Mouse (Mus musculus) embryonic fibroblast, embryonic 13.5 days (primary cell): Measurements from ENCODE around the gene Dctn1.

ENCODE experiments used
- CTCF ChIP-seq: IDR thresholded peaks from 2 replicates; pipeline ENCODE4 v1.5.1; 2011; ENCODE audit warnings: mild to moderate bottlenecking, control low read depth, low read length, moderate library complexity, borderline replicate concordance; ENCODE audit not compliant: insufficient read depth
- POLR2A ChIP-seq: IDR thresholded peaks from 2 replicates; pipeline ENCODE4 v1.6.1; 2011; ENCODE audit warnings: low read depth, mild to moderate bottlenecking, control low read depth, low read length, moderate library complexity

GRCm38 (mm10) chr6:83153485-83153884, 12.2 kb upstream of the Dctn1 start:
- TF ChIP-seq CTCF (no peak), POLR2A (no peak)
